Mouse (Mus musculus): ENCODE data around the gene Zfp768.

GRCm38 (mm10) chr7:127390306-127390705 lies 44.9 kb upstream of the Zfp768 start:
- TF ChIP-seq CTCF (IDR thresholded peaks at IDR 0.05; ENCODE audit: low read depth) = no peak
- TF ChIP-seq EP300 (optimal IDR thresholded peaks at IDR 0.05) = no peak
